ENCODE assay signal across 11 mouse cellular contexts in the genomic region with DNA sequence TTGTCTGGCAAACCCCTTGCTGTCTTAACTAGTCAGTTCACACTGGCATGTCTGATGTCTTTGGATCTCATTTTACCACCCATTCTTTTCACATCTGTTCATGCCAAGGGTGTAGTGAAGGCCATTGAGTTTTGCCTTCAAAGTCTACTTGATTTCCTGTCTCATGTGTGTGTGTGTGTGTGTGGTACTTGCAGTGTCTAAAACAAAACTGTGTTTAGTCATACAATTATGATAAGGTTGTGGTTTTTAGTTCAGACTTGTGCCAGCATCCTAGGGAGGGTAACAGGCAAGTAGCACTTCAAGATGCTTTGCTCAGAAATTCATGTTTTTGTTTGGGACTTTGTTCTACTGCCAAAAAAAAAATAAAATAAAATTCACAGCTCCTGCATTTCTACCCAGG.
"Had no signal": no experiment of that assay in that cellular context is flagged by ENCODE, and none has a peak within 500 bp of the region (broad histone marks: within the 10 kb centered on the region; RNA-seq: fewer than 3 reads in every experiment).

No protein-coding gene starts in this region.

- DNase-seq: lung, adult 18-20 months; lung, embryonic 14.5 days; lung, postnatal 10 days; lung, postnatal 4 days; right cerebral cortex, adult 18-20 months; right cerebral cortex, postnatal 25 days; right cerebral cortex, postnatal 4 days; spleen, adult 18-20 months; thymus, adult 18-20 months; thymus, postnatal 14 days; thymus, postnatal 36 days had no signal
